Mouse (Mus musculus): ENCODE measurements around the gene Fat1.

DNA sequence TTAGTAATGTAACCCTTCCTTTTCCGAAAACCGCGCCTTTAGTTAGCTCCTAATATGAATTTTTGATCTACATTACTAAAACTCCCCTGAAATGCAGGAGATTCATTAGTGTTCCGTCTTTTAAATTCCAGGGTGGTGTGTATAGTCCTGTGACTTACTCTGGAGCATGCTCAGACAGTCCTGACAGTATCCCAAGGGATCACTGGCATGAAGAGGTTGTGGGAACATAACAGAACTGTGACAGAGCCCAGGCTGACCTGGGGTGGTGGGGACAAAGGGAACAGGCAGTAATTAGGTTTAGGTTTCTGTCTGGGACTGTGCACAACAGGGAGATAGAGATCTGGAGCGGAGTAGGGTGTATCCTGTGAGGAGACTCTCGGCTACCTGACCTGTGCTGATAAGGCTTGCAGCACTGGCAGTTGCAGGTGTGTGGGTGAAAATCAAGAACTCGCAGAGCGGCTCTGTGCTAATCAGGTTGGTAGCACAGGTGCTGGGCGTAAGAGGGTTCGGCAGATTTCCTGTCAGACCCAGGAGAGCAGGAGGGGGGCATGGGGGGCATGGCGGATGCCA is 79.3 kb downstream of the Fat1 start:
- TF ChIP-seq CTCF (IDR thresholded peaks at IDR 0.05; ENCODE audit: extremely low read depth, insufficient read depth, insufficient read length, insufficient replicate concordance) (no peak), POLR2A (IDR thresholded peaks at IDR 0.05; ENCODE audit: low read depth, low read length) (no peak)
